Mouse (Mus musculus) embryo, embryonic 11.5 days (tissue): ENCODE measurements at regions not wholly inside any gene's neighbourhood (a gene's known extent, or its start where the extent isn't known, plus 50 kb on each side); places are given as distances from the start of the nearest gene placed in this dataset.

Experiments
- DNase-seq: peaks from one replicate; pipeline ENCODE4 v3.0.0-alpha.2; 2012; ENCODE audit warnings: low read depth, low spot score

DNA sequence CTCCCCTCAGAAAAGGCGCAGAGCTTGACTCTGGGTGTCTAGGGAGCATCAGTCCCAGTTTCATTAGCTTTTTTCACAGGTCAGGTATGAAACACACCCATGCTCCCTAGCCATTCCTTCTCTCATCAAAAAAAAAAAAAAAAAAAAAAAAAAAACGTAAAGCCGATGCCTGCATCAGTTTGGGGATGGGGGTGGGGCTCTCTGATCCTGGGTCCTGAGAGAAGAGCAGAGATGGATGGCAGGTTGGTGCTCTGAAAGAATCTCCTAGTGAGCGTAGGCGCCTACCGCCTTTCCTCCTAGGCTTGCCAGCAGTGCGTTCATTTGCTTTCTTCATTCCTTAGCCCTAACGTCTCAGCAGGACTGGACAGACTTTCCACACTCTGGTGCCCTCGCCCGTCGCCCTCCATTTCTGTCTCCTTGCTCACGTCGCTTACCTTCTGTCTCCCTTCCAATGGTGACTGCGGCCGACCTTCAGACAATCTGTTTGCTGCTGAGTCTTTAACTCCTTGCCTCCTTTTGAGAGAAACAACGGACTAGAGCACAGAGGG lies 267.5 kb downstream of the Agtpbp1 start:
- DNase-seq: no peak

DNA sequence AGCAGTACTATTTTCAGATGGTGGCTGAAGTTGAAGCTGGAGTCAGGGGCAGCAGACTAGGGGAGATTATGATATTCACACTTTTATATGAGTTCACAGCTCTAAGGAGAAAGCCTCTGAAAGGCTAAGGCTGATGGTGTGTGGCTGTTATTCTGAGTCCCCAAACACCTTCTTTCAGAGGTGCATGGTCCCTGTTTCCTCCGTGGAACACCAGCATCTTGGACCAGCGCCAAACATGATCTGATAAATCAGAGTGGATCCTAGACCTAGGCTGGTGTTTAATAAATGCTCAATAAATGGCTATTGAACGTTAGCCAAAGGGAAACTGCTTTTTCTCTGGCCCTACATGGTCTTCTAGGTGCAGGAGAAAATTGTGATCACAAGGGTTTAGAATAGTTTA lies 269.2 kb downstream of the Agtpbp1 start:
- DNase-seq: no peak

DNA sequence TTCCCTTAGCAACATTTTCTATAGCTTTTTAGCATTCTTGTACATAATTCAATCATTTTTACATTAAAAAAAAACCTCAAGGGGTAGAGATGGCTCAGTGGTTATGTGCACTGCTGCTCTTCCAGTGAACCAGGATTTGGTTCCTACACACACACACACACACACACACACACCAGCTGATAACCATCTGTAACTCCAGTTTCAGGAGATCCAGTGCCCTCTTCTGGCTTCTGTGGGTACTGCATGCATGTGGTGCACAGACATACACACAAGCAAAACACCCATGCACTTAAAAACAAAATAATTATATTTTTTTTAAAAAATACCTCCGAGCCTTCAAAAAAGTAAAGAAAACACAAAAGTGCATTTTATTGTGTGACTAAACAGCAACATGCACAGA lies 270.6 kb downstream of the Agtpbp1 start:
- no peak for DNase-seq

DNA sequence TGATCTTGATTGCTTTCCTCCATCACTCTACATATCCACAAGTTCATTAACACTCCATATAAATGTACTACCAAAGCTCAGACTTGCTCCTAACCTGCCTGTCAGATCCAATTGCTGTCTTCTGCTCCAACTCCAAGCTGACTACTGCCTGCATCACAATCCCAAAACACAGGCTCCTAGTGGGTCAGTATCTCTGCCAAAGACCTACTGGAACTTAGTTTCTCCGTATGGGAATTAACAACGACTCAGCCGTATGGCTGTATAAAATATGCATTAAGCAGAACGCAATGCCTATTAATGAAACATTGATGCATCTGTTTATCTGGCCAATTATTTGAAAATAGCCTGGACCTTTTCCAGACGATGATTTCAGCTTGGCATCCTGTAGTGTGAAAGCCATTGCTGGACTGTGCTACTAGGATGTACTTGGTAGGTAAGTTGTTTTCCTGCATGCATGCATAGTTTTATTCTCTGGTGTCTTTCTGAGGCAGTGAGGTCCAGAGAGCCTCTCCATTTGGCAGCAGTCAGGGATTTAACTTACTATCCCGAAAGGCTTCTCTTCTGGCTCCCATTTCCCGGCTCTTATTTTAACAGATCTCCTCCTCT lies 271.2 kb downstream of the Agtpbp1 start:
- DNase-seq: no peak

DNA sequence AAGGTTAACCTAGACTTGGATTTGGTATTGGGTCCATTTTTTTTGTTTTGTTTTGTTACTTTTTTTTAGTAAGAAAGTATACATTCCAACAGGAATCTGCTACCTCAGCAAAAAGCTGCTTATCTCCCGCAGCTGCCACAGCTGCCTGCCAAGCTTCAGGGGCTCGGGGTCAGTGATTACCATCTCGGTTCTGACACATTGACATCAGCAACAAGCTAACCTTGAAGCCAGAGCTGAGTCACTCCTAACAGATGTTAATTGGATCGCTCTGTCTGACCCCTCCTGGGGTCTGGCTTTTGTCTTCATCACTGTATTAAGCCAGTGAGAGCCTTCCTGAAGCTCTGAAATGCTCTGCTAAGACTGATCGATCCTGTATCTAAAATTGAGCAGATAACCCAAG lies 292.1 kb downstream of the Agtpbp1 start:
- DNase-seq: no peak

DNA sequence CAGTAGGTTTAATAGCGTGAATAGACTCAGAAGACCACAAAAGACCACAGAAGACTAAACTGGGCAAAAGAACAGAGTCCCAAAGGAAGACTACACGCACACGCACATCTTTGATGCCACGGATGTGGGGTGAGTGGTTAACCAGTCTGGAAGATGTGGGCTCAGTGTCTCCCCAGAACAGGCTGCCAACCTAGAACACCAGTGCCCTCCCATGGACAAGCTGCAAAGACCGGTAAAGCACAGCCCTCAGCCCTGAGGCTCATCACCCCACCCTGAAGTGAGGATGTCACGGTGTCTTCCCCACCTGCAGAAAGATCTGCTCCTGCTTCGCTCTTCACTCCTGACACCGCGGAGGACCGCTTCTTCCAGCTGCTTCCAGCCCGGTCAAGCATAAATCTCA lies 295.9 kb downstream of the Agtpbp1 start:
- DNase-seq: no peak

DNA sequence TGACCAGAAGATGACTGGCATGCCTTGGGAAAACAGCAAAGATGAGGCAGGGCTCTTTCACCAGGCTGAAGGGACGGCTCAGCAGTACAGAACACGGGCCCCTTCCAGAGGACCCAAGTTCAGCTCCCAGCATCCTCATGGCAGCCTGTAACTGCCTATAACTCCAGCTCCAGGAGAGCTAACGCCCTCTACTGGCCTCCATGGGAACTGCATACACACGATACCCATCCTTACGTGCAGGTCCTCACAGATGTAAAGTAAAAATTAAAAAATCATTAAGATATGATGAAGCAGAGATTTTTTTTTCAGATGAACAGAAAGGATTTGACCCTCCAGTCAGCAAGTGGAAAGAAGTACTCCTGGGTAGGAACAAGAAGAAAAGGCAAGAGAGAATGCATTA lies 303.8 kb downstream of the Agtpbp1 start:
- DNase-seq: no peak

DNA sequence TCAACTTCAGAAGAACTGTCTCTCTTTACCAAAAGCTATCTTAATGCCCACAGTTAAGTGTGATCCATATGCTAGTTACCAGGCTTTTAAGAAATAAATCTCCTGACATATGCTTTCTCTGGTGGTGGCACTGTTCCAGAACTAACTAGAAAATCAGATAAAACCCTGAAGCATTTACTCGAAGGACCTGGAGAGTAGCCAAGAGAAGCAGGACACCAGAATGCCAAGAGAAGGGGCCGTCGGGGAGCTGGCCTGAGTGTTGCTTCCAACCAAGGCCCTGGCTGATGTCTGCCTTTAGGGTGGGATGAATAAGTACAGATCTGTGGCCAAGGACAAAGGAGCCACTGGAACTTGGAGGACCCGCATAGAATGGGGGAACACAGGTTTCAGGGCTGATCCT lies 305.9 kb downstream of the Agtpbp1 start:
- DNase-seq: no peak

DNA sequence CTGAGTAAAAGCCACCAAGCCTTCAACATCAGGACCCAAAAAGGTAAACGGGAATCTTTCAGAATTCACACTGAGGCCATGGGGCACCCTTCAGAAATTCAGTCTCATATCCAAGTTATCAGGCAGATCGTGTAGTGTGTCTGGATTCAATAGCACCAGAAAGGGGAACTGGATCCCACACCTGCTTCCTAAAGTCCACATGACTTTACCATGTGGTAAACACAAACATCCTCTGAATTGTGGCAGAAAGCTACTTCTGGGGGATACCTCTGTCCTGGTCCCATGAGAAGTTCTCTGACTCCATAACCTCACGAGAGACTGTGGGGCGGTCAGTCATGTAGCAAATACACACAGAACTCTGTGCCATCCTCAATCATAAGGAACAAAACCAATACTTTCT lies 313.4 kb downstream of the Agtpbp1 start:
- no peak for DNase-seq

DNA sequence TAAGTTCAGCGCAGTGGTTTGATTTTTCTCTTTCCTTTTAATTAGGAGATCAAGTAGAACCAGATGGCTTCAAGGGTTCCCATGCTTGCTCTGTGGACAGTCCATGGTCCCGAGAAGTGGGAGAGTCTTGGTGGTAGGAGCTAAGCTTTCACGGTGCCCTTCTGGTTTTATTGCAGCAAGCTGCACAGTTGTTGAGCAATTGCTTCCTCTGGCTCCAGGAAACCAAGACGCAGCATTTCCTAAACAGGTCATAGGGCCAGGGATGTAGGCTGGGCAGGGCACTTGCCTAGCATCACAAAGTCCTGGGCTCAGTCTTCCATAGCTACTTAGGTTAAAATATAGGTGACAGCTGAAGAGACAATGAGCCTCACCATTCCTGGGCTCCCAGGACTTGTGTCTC lies 318.2 kb downstream of the Agtpbp1 start:
- no peak for DNase-seq

DNA sequence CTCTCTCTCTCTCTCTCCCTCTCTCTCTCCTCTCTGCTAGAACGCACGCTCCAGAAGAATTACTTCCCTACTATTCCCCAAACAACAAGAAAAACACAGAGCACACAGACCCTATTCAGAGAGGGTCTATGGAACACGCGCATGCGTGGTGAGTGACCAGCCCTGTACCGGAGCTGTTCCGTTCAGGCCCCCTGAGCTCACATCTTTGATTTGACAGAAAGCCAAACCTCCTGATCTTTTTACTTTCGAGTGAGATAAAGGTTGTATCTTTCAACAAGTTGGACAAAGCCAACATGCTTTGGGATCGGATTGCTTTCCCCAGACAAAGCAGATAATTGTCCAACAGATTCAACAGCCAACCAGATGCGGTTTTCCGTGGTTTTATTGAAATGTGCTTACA lies 320.9 kb downstream of the Agtpbp1 start:
- DNase-seq: no peak

DNA sequence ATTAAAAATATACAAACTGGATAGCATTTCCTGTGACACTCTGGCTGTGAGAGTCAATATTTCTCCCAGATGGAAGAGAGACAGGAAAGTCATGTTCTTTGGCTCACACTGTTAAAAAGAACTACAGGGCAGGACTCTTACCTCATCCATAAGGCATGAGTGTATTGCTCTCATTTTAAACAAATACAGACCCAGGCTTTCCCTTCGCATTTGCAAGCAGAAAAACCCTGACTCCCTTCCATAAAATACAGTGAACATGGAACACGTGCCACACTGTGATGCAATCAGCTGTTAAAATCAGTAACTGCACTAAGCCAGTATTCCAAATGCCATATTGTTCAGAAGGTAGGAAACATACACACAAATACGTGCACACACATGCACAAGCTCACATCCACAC lies 323.1 kb downstream of the Agtpbp1 start:
- DNase-seq: no peak

DNA sequence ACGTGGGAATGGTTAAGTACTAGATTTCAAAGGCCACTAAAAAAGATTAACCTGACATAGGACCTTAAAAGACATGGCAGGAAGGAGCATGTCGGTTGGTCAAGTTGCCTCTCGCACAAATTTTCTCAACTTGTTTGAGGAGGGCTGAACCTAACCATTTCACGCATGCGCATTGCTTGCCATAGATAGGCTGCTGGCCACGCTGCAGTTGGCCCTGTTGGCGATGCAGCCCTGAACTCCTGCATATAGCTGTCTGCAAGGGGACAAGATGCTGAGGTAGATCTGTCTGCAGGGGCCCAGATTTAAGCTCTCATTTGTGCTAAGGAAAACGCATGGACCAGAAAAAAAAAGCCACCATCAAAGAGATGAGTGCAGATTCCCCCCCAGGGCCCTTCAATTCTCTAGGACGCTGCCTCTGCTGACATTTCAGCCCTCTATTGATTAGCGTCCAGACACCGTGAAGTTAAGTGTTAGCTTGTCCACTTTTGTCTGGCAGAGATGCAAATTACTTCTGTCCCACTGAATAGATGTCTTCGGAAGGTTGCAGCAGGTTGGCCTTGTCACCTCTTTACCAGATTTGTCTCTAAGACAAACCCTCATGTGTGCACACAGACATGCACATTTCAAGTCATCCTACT lies 329.1 kb downstream of the Agtpbp1 start:
- DNase-seq: no peak

DNA sequence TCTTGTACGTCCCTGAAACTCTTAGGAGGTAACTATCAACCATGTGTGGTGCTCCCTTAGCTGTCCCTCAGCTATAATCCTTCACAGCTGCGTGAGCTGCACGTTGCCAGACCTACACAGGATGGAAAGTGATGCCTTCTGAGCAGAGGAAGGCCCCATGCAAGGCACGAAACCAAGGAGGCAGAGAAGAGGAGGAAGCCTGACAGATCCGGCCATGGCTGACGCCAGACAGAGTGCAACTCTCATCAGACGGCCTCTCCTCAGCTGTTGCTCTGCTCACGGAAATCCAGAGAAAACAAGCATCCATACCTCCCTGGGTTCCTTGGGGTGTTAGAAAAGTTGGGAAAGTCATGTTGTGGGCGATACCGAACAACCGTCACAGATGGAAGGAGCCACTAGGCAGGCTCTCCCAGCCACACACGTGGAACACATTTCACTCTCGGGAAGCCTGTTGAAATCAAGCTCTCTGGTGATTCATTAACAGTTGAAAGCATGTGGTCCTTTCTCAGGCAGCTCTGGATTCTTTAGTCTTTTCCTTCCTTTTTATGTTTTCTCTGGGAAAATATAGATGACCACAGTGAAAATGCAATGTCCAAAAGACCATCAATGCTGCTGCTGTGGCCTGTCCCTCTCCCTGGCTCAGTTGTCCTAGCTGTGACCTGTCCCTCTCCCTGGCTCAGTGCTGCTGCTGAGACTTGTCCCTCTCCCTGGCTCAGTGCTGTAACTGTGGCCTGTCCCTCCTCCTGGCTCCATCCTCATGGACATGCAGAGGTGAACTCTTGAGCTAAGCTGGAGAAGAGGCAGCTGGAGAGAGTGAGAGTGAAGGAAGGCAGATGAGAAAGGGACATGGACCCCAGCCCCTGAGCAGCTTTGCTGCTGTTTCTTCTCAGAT lies 331.1 kb downstream of the Agtpbp1 start:
- no peak for DNase-seq

DNA sequence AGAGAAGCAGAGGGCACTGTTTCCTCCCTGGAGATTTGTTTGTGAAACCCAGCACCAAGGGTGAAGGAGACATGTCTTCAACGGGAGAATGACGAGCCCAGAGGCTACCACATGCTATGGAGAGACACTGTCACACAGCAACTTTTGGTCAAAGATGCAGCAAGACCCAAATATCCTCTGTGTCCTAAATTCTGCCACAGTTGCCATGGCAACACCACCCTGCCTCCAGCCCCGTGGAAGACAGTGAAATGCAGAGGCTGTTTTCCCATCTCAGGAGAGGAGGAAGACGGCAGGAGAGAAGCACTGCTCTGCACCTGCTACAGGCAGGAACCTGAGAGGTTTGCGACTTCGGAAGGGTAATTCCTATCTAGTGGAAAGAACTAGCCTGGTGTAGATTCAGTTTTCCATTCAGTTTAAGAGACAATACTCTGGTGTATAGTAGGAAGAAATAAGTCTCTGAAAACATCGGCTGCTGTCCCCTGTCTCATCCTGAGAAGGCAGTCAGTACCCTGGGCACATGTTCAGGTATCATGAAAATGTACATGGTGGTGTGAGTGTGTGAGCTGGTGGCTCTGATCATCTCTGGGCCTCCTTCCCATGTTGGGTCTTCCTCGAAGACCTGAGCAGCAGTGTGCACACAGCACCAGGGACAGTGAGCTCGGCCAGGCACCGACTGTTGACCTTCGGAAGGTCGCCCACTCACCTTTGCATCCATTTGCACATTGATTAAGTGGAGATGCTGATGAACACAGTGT lies 333.6 kb downstream of the Agtpbp1 start:
- no peak for DNase-seq

DNA sequence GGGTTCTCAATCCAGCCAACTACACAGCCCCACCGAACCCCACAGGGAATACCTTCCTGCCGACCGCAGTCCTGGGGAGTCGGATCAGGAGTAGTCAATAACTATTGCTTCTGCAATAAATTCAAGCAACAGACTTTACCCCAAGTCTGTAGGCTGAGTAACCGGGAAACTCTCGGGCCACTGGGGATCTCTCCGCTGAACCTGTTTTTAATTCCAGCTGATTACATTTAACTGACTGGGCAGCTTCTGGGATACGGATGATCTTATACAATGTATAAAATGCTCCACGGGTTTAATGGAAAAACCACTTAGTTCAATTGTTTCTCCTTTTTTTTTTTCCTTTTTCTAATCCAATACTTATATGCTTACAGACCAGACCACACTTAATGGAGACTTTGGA lies 336.6 kb downstream of the Agtpbp1 start:
- DNase-seq: no peak

DNA sequence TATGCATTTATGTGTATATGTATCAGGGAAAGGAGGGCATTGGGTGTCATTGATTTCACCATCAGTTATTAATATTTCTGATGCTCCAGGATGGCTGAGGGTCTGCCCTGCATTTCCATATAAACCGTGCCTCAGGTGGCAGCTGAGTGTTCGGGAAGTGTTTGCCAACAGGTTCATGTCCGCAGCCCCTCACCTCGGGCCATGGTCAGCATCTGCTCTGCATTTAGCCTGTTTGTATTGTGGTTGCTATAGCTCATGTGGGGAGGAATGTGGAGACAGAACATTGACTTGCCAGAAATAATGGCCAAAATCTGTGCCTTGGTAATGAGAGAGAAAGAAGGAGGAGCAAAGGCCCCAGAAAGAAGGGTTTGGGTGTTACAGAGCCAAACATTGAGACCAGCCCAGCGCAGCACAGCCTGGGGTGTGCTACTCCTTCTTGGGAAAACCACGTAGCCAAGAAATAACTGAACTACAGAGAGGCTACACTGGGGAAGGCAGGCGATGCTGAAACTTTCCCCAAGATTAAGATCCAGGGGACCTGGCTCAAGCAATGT lies 338.0 kb downstream of the Agtpbp1 start:
- no peak for DNase-seq

DNA sequence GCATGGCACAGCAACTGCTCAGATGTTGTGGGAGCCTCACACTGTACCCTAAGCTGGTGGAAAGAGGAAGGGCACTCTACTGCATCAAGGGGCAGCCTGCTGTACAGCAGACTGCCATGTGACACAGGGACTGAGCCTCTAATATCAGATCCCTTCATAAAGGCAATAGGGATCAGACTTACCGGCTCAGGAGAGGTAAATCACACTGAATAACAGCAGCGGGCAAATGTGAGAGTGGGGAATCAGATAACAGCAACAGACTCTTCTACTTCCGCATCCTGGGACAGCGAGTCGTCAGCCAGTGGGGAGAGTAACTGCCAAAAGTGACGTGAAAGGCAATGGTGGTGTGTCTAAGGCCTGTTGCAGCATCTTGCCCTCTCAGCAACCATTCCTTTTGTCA lies 339.0 kb downstream of the Agtpbp1 start:
- no peak for DNase-seq

DNA sequence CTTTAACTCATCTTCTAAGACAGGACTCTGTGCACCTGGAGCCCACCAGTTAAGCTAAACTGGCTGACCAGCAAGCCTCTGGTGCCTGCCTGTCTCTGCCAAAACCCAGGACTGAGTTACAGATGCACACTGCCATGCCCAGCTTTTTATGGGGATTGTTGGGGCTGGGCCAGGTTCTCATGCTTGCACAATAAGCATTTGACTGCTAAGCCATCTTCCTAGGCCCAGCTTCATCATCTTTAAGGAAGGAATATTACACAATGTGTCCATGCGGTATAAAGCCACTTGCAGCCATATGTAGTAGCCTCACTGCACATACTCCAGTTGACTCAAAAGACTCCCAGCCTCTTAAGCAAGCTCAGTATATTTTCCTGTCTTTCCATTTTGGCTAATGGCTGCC lies 340.4 kb downstream of the Agtpbp1 start:
- DNase-seq: no peak

DNA sequence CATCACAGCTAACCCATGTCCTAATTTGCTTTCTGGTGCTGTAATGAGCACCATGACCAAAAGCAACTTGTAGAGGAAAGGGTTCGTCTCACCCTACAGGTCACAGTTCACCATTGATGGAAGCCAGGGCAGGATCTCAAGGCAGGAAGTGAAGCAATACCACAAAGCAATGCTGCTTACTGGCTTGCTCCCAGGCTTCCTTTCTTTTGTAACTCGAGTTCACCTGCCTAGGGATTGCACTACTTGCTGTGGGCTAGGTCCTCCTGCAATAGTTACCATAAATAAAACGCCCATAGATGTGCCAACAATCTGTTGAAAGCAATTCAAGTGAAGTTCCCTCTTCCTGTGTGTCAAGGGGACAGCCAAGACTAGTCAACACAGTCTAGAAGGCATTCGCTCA lies 342.4 kb downstream of the Agtpbp1 start:
- DNase-seq: no peak

DNA sequence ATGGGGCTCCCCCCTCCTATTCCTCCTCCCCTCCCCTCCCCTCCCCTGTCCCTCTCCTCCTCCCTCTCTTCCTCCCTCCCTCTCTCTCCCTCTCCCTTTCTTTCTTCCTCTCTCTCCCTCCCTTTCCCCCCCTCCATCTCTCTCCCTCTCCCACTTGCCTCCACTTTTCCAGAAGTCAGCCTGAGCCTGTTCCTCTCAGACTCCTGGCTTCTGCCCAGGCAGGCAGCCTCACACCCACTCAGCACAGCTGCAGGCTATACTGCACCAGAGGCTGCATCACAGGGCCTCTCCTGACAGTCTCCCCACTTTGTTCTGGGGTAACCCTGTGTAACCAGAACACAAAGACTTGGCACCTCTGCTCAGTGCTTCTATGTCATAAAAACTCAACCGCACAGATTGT lies 346.3 kb downstream of the Agtpbp1 start:
- DNase-seq: no peak

DNA sequence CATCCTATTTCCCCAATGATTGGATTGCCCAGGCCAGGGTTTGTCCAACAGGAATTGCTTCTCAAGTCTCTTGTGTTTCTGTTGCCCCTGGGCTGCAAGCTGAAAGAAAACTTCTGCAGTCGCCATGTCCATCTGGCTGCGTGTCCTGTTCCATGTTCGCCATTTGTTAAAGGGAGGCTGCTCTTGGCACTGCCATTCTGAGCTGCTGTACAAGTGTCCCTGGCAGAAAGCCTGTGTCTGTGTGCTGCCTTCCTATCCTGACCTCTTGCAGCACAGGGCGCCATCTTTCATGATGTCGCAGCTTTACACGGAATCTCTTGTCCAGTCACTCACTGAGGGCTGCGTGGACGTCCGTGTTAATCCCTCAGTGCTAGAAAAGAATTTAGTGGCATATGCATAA lies 349.2 kb downstream of the Agtpbp1 start:
- no peak for DNase-seq
